Comparison of ENCODE assay signal across 29 mouse cellular contexts in genomic region chr3:88609066-88609465, GRCm38 (mm10). TPM values are rescaled to one million over a fixed set of nuclear protein-coding genes. Genes with fewer than 3 reads are reported as not detected.
DNase-seq lines count a peak whose midpoint lies in the region; ATAC-seq lines count a peak whose summit lies in the region.
"Had no signal": no experiment of that assay in that cellular context is flagged by ENCODE, and none has a peak within 500 bp of the region (broad histone marks: within the 10 kb centered on the region; RNA-seq: fewer than 3 reads in every experiment).

No protein-coding gene starts in this region.

- no peak for ATAC-seq in heart, embryonic 13.5 days (ENCODE audit: extremely low read depth, insufficient number of reproducible peaks, low FRiP score, low TSS enrichment)
- ATAC-seq: forebrain, embryonic 16.5 days; intestine, postnatal 0 days; midbrain, embryonic 15.5 days had no signal

- H3K4me2 ChIP-seq in heart, embryonic 13.5 days, result peak overlapping the region; percentile 22
- H3K4me2 ChIP-seq: hindbrain, embryonic 12.5 days; limb, embryonic 12.5 days; liver, embryonic 13.5 days; midbrain, embryonic 15.5 days; stomach, embryonic 15.5 days had no signal

- H3K4me3 ChIP-seq in heart, embryonic 13.5 days, result no peak overlapping the region
- H3K4me3 ChIP-seq: forebrain, embryonic 10.5 days; heart, embryonic 10.5 days; hindbrain, embryonic 12.5 days; limb, embryonic 12.5 days; liver, embryonic 13.5 days; midbrain, embryonic 15.5 days; stomach, embryonic 15.5 days had no signal

- no peaks in the 10 kb centered on the region for H3K36me3 ChIP-seq in heart, embryonic 13.5 days
- H3K36me3 ChIP-seq: embryonic facial prominence, embryonic 10.5 days; forebrain, embryonic 10.5 days; heart, embryonic 10.5 days; hindbrain, embryonic 12.5 days; limb, embryonic 12.5 days; liver, embryonic 13.5 days; midbrain, embryonic 15.5 days; stomach, embryonic 15.5 days had no signal

- WGBS in heart, embryonic 13.5 days, result 63% methylated on average over 4 of the region's 4 CpGs

- peaks cover 34% of the 10 kb centered on the region for H3K4me1 ChIP-seq in heart, embryonic 13.5 days

- H3K9ac ChIP-seq in heart, embryonic 13.5 days, result 0 out of 2 replicates have a peak overlapping the region, but pooled peaks have one; percentile 44
- H3K9ac ChIP-seq: hindbrain, embryonic 12.5 days; limb, embryonic 12.5 days; liver, embryonic 13.5 days; midbrain, embryonic 15.5 days; stomach, embryonic 15.5 days had no signal

- no peaks in the 10 kb centered on the region for H3K9me3 ChIP-seq in heart, embryonic 13.5 days
- H3K9me3 ChIP-seq: embryonic facial prominence, embryonic 10.5 days; forebrain, embryonic 10.5 days; heart, embryonic 10.5 days; hindbrain, embryonic 12.5 days; limb, embryonic 12.5 days; liver, embryonic 13.5 days; midbrain, embryonic 15.5 days; stomach, embryonic 15.5 days had no signal

- no peaks in the 10 kb centered on the region for H3K27me3 ChIP-seq in heart, embryonic 13.5 days (replicated peaks)
- H3K27me3 ChIP-seq: limb, embryonic 12.5 days; midbrain, embryonic 15.5 days; stomach, embryonic 15.5 days had no signal

- H3K27ac ChIP-seq in heart, embryonic 13.5 days (replicated peaks), result no peak overlapping the region
- H3K27ac ChIP-seq: embryonic facial prominence, embryonic 10.5 days; forebrain, embryonic 10.5 days; heart, embryonic 10.5 days; hindbrain, embryonic 12.5 days; limb, embryonic 12.5 days; liver, embryonic 13.5 days; midbrain, embryonic 15.5 days; stomach, embryonic 15.5 days had no signal

- no peak for DNase-seq in heart, adult 9 months (ENCODE audit: low spot score in 2 of 2)
- peak; percentile 43 to 69 for DNase-seq in kidney, postnatal 25 days
- no peak for DNase-seq in kidney, postnatal 14 days
- DNase-seq in 3T3-L1 (ENCODE audit: low read depth, low spot score), result peak; percentile 53
- peak; percentile 60 for DNase-seq in NIH3T3 (ENCODE audit: low read depth)
- no peak for DNase-seq in urinary bladder, postnatal 10 days (ENCODE audit: low spot score)
- no peak for DNase-seq in neural tube, embryonic 10.5 days (ENCODE audit: extremely low spot score, low spot score)
- DNase-seq: adrenal gland, postnatal 14 days; cerebellum, postnatal 10 days; gastrocnemius, postnatal 14 days; heart, postnatal 14 days; liver, embryonic 13.5 days; lung, adult 2 months; lung, postnatal 14 days; thymus, adult 2 months; thymus, postnatal 4 days had no signal

RNA-seq across cellular contexts. Expression of gene Arhgef2, which starts 3.3 kb away (rescaled TPM):
- 73.1 and 73.4 TPM in 2 replicates for polyA plus RNA-seq in heart, embryonic 13.5 days (2015; fragmentation: Nextera tagmentation; extraction: Ambion mirVana)

RNA-seq across cellular contexts. Expression of gene Ssr2, which starts 33.4 kb away (rescaled TPM):
- polyA plus RNA-seq in heart, embryonic 13.5 days (2015; fragmentation: Nextera tagmentation; extraction: Ambion mirVana), result 173 and 202 TPM in 2 replicates

RNA-seq across cellular contexts. Expression of gene Rxfp4, which starts 43.9 kb away (rescaled TPM):
- polyA plus RNA-seq in heart, embryonic 13.5 days (2015; fragmentation: Nextera tagmentation; extraction: Ambion mirVana), result not detected in 2 replicates
- polyA plus RNA-seq: brain, embryonic 14.5 days; cortical plate, adult 2 months; embryonic facial prominence, embryonic 10.5 days; forebrain, embryonic 10.5 days; forebrain, embryonic 16.5 days; heart, embryonic 10.5 days; hindbrain, embryonic 12.5 days; intestine, postnatal 0 days; limb, embryonic 12.5 days; liver, embryonic 13.5 days; midbrain, embryonic 15.5 days; neural tube, embryonic 14.5 days; stomach, embryonic 15.5 days; thymus, adult 2 months had no signal

RNA-seq across cellular contexts. Expression of gene Ubqln4, which starts 55.5 kb away (rescaled TPM):
- 33.1 and 34.1 TPM in 2 replicates for polyA plus RNA-seq in heart, embryonic 13.5 days (2015; fragmentation: Nextera tagmentation; extraction: Ambion mirVana)

RNA-seq across cellular contexts. Expression of gene Lamtor2, which starts 56.2 kb away (rescaled TPM):
- polyA plus RNA-seq in heart, embryonic 13.5 days (2015; fragmentation: Nextera tagmentation; extraction: Ambion mirVana), result 131 and 150 TPM in 2 replicates

Comparison
In these comparisons a context has a peak if more than half of its experiments do, and no peak if none do; other contexts are left out.
1. DNase-seq: peak in kidney, postnatal 25 days (2 of 2), 3T3-L1 (single experiment) and NIH3T3 (single experiment); none in heart, adult 9 months (0 of 2), kidney, postnatal 14 days (single experiment), urinary bladder, postnatal 10 days (single experiment) and neural tube, embryonic 10.5 days (single experiment).